Mouse (Mus musculus) lung, embryonic 14.5 days (tissue): Measurements from ENCODE around the gene Plekhh3. TPM values are rescaled to one million over a fixed set of nuclear protein-coding genes. Genes with fewer than 3 reads are reported as not detected.

Experiments used
- ATAC-seq: fragments of 200-750 bp; cut with Nextera tagmentation; 2 replicates; pipeline ENCODE4 v1.8.0; 2017; ENCODE audit warnings: mild to moderate bottlenecking, moderate TSS enrichment, moderate library complexity; ENCODE audit not compliant: insufficient read depth
- DNase-seq: peaks from one replicate; pipeline ENCODE4 v3.0.0-alpha.2; 2015
- H3K27ac ChIP-seq: fragments of 300-500 bp; sonication (generic); 2 replicates; pipeline ENCODE4 v1.5.1; 2014; ENCODE audit warnings: low read depth, mild to moderate bottlenecking, moderate library complexity
- H3K27me3 ChIP-seq: fragments of 300-500 bp; sonication (generic); 2 replicates; pipeline ENCODE4 v1.6.1; 2014; ENCODE audit warnings: low read length, control low read depth; ENCODE audit not compliant: insufficient read depth
- H3K36me3 ChIP-seq: fragments of 300-500 bp; sonication (generic); 2 replicates; pipeline ENCODE4 v1.6.1; 2014; ENCODE audit warnings: control low read depth; ENCODE audit not compliant: insufficient read depth
- H3K4me1 ChIP-seq: fragments of 300-500 bp; sonication (generic); 2 replicates; pipeline ENCODE4 v1.6.1; 2014; ENCODE audit warnings: antibody characterized with exemption, control low read depth; ENCODE audit not compliant: insufficient read depth
- H3K4me2 ChIP-seq: fragments of 300-500 bp; sonication (generic); 2 replicates; pipeline ENCODE4 v1.6.1; 2014; ENCODE audit warnings: mild to moderate bottlenecking
- H3K4me3 ChIP-seq: fragments of 300-500 bp; sonication (generic); 2 replicates; pipeline ENCODE4 v1.5.1; 2014; ENCODE audit warnings: low read depth, low read length
- H3K9ac ChIP-seq: fragments of 300-500 bp; sonication (generic); 2 replicates; pipeline ENCODE4 v1.6.1; 2014
- H3K9me3 ChIP-seq: fragments of 300-500 bp; sonication (generic); 2 replicates; pipeline ENCODE4 v1.6.1; 2016; ENCODE audit warnings: low read depth, low read length, control low read depth
- CTCF ChIP-seq: IDR thresholded peaks from 2 replicates; pipeline ENCODE4 v1.5.1; 2016; ENCODE audit warnings: antibody characterized with exemption, low read depth
- WGBS: fragments of 180-500 bp; shearing (Covaris S2); extraction: QIAGEN DNeasy Blood & Tissue Kit; methylation state at CpG from one replicate; pipeline ENCODE4 v1.1.7; 2014; 5-methylcytosine and 5-hydroxymethylcytosine counted together
- polyA plus RNA-seq: library from polyadenylated mRNA; unstranded; fragments of >200 nt; fragmentation: Nextera tagmentation; extraction: Ambion mirVana; gene quantifications from 2 replicates; pipeline ENCODE4 v1.2.1, GENCODE M21; 2014

Plekhh3 gene
- polyA plus RNA-seq, 1 experiment from 2014 or later, result 15.9 TPM

DNA sequence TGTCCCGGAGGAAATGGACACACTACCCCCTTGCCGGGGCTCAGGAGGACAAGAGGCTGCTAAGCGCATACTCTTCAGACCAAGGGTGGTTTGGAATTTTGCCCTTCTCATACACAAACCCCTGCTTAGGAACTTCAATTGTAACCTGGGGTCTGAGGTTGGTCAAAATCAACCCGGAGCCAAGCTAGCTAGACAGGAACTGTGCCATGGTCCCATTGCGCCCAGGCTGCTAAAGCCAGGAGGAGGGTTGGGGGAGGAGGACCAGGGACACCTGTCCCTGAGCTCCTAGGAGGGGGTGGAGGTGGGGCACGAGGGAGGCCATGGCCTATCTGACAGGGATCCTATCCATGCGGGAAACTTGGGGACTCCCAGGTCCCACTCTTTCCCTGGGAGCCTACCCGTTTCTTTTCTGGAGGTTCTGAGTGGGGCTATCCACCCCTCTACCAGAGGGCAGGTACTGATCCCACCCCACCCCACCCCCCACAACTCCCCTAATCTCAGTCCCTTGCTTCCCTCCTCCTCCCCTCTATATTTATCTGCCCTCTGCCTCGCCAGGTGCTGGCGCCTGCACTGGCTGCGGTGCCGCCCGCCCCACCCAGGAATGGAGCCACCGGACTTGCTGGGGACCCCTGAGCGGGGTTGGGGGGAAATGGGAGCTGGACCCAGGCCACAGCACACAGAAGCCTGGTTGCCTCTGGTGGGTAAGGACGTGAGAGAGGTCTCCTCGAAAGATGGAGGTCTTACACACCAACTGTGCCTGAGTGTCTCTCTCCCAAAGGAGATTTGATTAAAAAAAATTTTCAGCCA lies 1.6 kb downstream of the Plekhh3 start:
- no peak overlapping the region for H3K27ac ChIP-seq
- peak overlapping the region; percentile 65 for H3K4me3 ChIP-seq
- no peak for DNase-seq
- H3K9me3 ChIP-seq, result no peaks in the 10 kb centered on the region
- peak overlapping the region; percentile 71 for H3K9ac ChIP-seq
- TF ChIP-seq CTCF, result no peak
- H3K36me3 ChIP-seq, result peaks cover 37% of the 10 kb centered on the region
- no peak for ATAC-seq
- H3K4me1 ChIP-seq, result peaks cover 21% of the 10 kb centered on the region
- peak overlapping the region; percentile 96 for H3K4me2 ChIP-seq
- peaks cover 46% of the 10 kb centered on the region for H3K27me3 ChIP-seq
- 17% methylated on average over 17 of the region's 17 CpGs for WGBS

DNA sequence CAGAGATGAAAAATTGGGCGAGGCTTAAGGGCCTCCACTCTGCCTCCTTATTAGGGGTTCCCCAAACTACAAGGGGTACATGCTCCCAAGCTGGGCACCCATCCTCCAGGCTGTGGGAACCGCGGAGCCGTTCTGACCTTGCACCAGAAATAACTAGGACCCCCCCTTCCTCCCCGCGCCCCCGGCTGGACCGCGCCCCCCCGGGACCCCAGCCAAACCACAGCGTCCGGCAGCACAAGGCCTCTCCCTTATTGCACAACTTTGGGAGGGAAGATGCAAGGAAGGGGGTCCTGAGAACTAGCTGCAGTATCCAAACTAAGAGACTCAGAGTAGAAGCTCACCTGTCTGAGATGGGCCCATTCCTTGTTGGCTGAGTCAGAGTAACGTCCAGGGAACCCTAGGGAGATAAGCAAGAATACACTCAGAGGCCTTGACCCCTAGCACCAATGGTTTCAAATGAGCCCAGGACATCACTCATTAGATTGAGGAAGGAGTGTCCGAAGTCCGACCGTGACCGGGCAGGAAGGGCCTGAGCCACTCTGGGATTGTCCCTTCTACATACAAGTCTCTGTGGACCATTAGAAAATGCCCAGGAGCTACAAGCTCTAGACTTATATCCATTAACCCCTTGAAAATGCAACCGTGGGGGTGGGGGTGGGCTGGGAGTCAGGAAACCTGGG lies 2.7 kb downstream of the Plekhh3 start:
- no peak for TF ChIP-seq CTCF
- peaks cover 49% of the 10 kb centered on the region for H3K27me3 ChIP-seq
- ATAC-seq (no peak), DNase-seq (no peak)
- no peaks in the 10 kb centered on the region for H3K9me3 ChIP-seq
- H3K4me3 ChIP-seq, result peak overlapping the region; percentile 65
- H3K4me1 ChIP-seq, result peaks cover 13% of the 10 kb centered on the region
- no peak overlapping the region for H3K27ac ChIP-seq
- no peak overlapping the region for H3K9ac ChIP-seq
- H3K36me3 ChIP-seq, result peaks cover 48% of the 10 kb centered on the region
- 71% methylated on average over 18 of the region's 18 CpGs for WGBS
- peak overlapping the region; percentile 96 for H3K4me2 ChIP-seq

- H3K4me1 ChIP-seq, result peaks cover 8% of the 10 kb centered on the region
- WGBS, result 75% methylated on average over 8 of the region's 8 CpGs
- DNase-seq, result no peak
- no peak for TF ChIP-seq CTCF
- no peak overlapping the region for H3K4me3 ChIP-seq
- no peak overlapping the region; the same call in 1 of the 2 replicates for H3K4me2 ChIP-seq
- H3K36me3 ChIP-seq, result peaks cover 53% of the 10 kb centered on the region
- peaks cover 50% of the 10 kb centered on the region for H3K27me3 ChIP-seq
- no peaks in the 10 kb centered on the region for H3K9me3 ChIP-seq
- ATAC-seq, result no peak
- H3K9ac ChIP-seq, result no peak overlapping the region
- H3K27ac ChIP-seq, result no peak overlapping the region
Measured at GRCm38 (mm10) chr11:101167963-101168300, 3.2 kb downstream of the Plekhh3 start.

GRCm38 (mm10) chr11:101167211-101167962 lies 3.8 kb downstream of the Plekhh3 start:
- no peak overlapping the region; the same call in 1 of the 2 replicates for H3K4me2 ChIP-seq
- H3K36me3 ChIP-seq, result peaks cover 58% of the 10 kb centered on the region
- no peak overlapping the region for H3K27ac ChIP-seq
- H3K27me3 ChIP-seq, result peaks cover 50% of the 10 kb centered on the region
- H3K4me1 ChIP-seq, result peaks cover 5% of the 10 kb centered on the region; the same call in 1 of the 2 replicates
- H3K9me3 ChIP-seq, result no peaks in the 10 kb centered on the region
- no peak for ATAC-seq
- DNase-seq, result no peak
- TF ChIP-seq CTCF, result no peak
- WGBS, result 74% methylated on average over 19 of the region's 19 CpGs
- no peak overlapping the region for H3K4me3 ChIP-seq
- H3K9ac ChIP-seq, result no peak overlapping the region

- peaks cover 5% of the 10 kb centered on the region; the same call in 1 of the 2 replicates for H3K4me1 ChIP-seq
- H3K36me3 ChIP-seq, result peaks cover 68% of the 10 kb centered on the region
- WGBS, result 74% methylated on average over 14 of the region's 14 CpGs
- no peak overlapping the region for H3K4me2 ChIP-seq
- ATAC-seq, result no peak
- H3K9ac ChIP-seq, result no peak overlapping the region
- no peak overlapping the region for H3K27ac ChIP-seq
- no peak for TF ChIP-seq CTCF
- no peak for DNase-seq
- H3K4me3 ChIP-seq, result no peak overlapping the region
- peaks cover 50% of the 10 kb centered on the region for H3K27me3 ChIP-seq
- H3K9me3 ChIP-seq, result no peaks in the 10 kb centered on the region
Measured at GRCm38 (mm10) chr11:101166357-101166756, 4.8 kb downstream of the Plekhh3 start.

DNA sequence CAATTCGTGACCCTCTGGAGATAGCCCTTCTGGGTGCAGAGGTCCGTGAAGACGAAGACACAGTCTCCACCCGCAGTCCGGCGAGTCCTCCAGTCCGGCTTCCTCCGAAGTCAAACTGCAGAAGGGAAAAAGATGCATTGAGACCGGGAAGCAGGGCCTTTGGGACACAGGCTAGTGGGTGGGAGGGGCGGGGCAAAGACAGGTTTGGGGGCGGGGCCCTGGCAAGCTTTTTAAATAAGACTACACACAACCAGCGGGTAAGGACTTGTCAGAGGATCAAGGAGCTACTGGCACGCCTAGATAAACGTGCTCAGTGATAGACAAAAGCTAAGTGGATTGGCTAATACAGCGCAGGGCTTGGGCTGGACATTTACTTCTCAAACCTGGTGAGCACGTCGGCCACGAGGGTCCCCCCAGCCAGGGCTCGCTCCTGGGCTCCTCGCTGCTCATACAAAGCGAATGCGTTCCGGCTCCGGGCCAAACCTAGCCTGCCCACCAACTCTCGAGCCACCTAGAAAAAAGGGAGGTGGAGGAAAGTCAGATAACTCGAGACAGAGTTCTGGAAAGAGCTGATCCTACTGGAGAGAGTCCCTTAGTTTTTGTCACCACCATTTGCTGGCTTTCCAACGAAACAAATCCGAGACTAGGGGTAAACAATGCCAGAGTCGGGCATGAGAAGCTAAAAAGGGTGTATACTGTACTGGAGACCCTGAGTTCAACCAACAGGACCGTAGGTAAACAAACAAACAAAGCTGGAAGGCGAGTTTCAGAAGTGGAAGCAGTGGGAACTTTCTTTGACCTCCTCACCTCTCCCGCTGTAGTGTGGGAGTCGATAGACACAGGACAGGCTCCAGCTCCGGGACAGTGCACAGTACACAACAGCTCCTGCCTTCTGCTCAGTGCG lies 6.2 kb downstream of the Plekhh3 start:
- Histone ChIP-seq H3K4me2 (peak overlapping the region; percentile 44; the same call in 1 of the 2 replicates), H3K9ac (no peak overlapping the region), H3K36me3 (peaks cover 71% of the 10 kb centered on the region), H3K4me1 (peaks cover 5% of the 10 kb centered on the region; the same call in 1 of the 2 replicates), H3K27ac (peak overlapping the region; percentile 30; the same call in 1 of the 2 replicates), H3K9me3 (no peaks in the 10 kb centered on the region), H3K27me3 (peaks cover 50% of the 10 kb centered on the region), H3K4me3 (no peak overlapping the region)
- DNase-seq, result peak; percentile 47
- TF ChIP-seq CTCF, result no peak
- WGBS, result 32% methylated on average over 35 of the region's 35 CpGs
- no peak for ATAC-seq
